Mouse (Mus musculus) liver, postnatal 0 days (tissue): ENCODE results near the gene Prr22.

Experiments
- CTCF ChIP-seq: sonication (generic); IDR thresholded peaks from 2 replicates; pipeline ENCODE4 v1.5.1; 2016; ENCODE audit warnings: antibody characterized with exemption, low read depth
- EP300 ChIP-seq: IDR thresholded peaks from 2 replicates; pipeline ENCODE4 v1.6.1; 2016; ENCODE audit warnings: antibody characterized with exemption, low read depth, mild to moderate bottlenecking

GRCm38 (mm10) chr17:56736534-56736933 is 33.5 kb upstream of the Prr22 start:
- no peak for TF ChIP-seq EP300
- peak; percentile 69 for TF ChIP-seq CTCF
